Mouse (Mus musculus) CH12.LX (cell line): ENCODE measurements around the gene Gna15. TPM values are rescaled to one million over a fixed set of nuclear protein-coding genes. Genes with fewer than 3 reads are reported as not detected.

Experiments
- DNase-seq: peaks from one replicate; pipeline ENCODE4 v3.0.0-alpha.2; 2013; ENCODE audit errors: extremely low read depth
- H3K27ac ChIP-seq: 2 replicates; pipeline ENCODE4 v1.5.1; 2012; ENCODE audit warnings: low read depth, mild to moderate bottlenecking, control low read depth, moderate library complexity; ENCODE audit not compliant: insufficient read depth
- H3K27me3 ChIP-seq: replicated peaks from 2 replicates; pipeline ENCODE3; 2012; ENCODE audit warnings: inconsistent platforms
- H3K36me3 ChIP-seq, 2 experiments: replicated peaks in 1 of 2; 2 replicates each; pipeline versions ENCODE3 to v1.6.1; 2012; ENCODE audit warnings: inconsistent platforms in 1 of 2, low read length in 1 of 2, mild to moderate bottlenecking in 1 of 2, mixed read lengths in 1 of 2, moderate library complexity in 1 of 2; ENCODE audit not compliant: control insufficient read depth in 1 of 2, insufficient read depth in 1 of 2
- H3K4me1 ChIP-seq, 2 experiments: 2 replicates each; pipeline ENCODE4 v1.6.1; 2012; ENCODE audit warnings: inconsistent platforms in 1 of 2, moderate library complexity in 1 of 2; ENCODE audit not compliant: insufficient read depth in 2 of 2, control insufficient read depth in 1 of 2
- H3K4me2 ChIP-seq: 2 replicates; pipeline ENCODE4 v1.6.1; 2012; ENCODE audit warnings: low read depth, mild to moderate bottlenecking, control low read depth; ENCODE audit not compliant: poor library complexity, insufficient read depth, severe bottlenecking
- H3K4me3 ChIP-seq, 3 experiments: fragments of 150-350 bp in 1 of 3; sonication (generic) in 1 of 3; replicated peaks in 1 of 3; 2 replicates each; pipeline versions ENCODE3 to v1.5.1; 2011 to 2012; ENCODE audit warnings: low read depth in 2 of 3, low read length in 2 of 3, mild to moderate bottlenecking in 2 of 3, moderate library complexity in 2 of 3, control low read depth in 1 of 3, improper control_type of control experiment in 1 of 3, inconsistent platforms in 1 of 3, mixed read lengths in 1 of 3; ENCODE audit not compliant: poor library complexity in 1 of 3
- H3K79me2 ChIP-seq: replicated peaks from 2 replicates; pipeline ENCODE4 v1.6.1; 2012; ENCODE audit warnings: mild to moderate bottlenecking, moderate library complexity; ENCODE audit not compliant: control insufficient read depth, poor library complexity, insufficient read depth, severe bottlenecking; ENCODE audit errors: extremely low read depth
- H3K9ac ChIP-seq: 2 replicates; pipeline ENCODE4 v1.6.1; 2012; ENCODE audit warnings: low read depth, mild to moderate bottlenecking, control low read depth, moderate library complexity; ENCODE audit not compliant: insufficient read depth
- H3K9me3 ChIP-seq: replicated peaks from 2 replicates; pipeline ENCODE3; 2012; ENCODE audit warnings: low read length, inconsistent platforms, mixed read lengths
- BHLHE40 ChIP-seq: IDR thresholded peaks from 2 replicates; pipeline ENCODE4 v1.6.1; 2011; ENCODE audit warnings: mild to moderate bottlenecking, low read depth, low read length, improper control_type of control experiment
- CHD1 ChIP-seq: IDR thresholded peaks from 2 replicates; pipeline ENCODE4 v1.6.1; 2012; ENCODE audit warnings: low read depth, low read length, improper control_type of control experiment, inconsistent platforms
- CHD2 ChIP-seq: IDR thresholded peaks from 2 replicates; pipeline ENCODE4 v1.6.1; 2011; ENCODE audit warnings: low read length, improper control_type of control experiment
- CTCF ChIP-seq, 2 experiments: IDR thresholded peaks in 1 of 2; conservative IDR thresholded peaks in 1 of 2; 2 replicates each; pipeline ENCODE4 v1.5.1; 2011 to 2012; ENCODE audit warnings: low read depth in 2 of 2, low read length in 2 of 2, improper control_type of control experiment in 1 of 2, inconsistent platforms in 1 of 2, mild to moderate bottlenecking in 1 of 2, moderate library complexity in 1 of 2
- E2F4 ChIP-seq: IDR thresholded peaks from 2 replicates; pipeline ENCODE4 v1.6.1; 2011; ENCODE audit warnings: low read depth, low read length, improper control_type of control experiment; ENCODE audit not compliant: insufficient replicate concordance
- ELF1 ChIP-seq: IDR thresholded peaks from 2 replicates; pipeline ENCODE4 v1.6.1; 2014; ENCODE audit warnings: low read depth, mild to moderate bottlenecking, inconsistent platforms, low read length, improper control_type of control experiment
- EP300 ChIP-seq: IDR thresholded peaks from 2 replicates; pipeline ENCODE4 v1.6.1; 2011; ENCODE audit warnings: low read length, improper control_type of control experiment
- GABPA ChIP-seq: IDR thresholded peaks from 2 replicates; pipeline ENCODE4 v1.6.1; 2012; ENCODE audit warnings: low read depth, low read length, improper control_type of control experiment, inconsistent platforms; ENCODE audit not compliant: insufficient replicate concordance
- JUND ChIP-seq: conservative IDR thresholded peaks from 2 replicates; pipeline ENCODE4 v1.6.1; 2011; ENCODE audit warnings: low read depth, low read length, improper control_type of control experiment
- KAT2A ChIP-seq: IDR thresholded peaks from 2 replicates; pipeline ENCODE4 v1.6.1; 2012; ENCODE audit warnings: low read length, improper control_type of control experiment, inconsistent platforms; ENCODE audit not compliant: insufficient replicate concordance
- MAFK ChIP-seq: IDR thresholded peaks from 2 replicates; pipeline ENCODE4 v1.6.1; 2011; ENCODE audit warnings: low read length, improper control_type of control experiment; ENCODE audit not compliant: insufficient replicate concordance
- MAX ChIP-seq: IDR thresholded peaks from 2 replicates; pipeline ENCODE4 v1.6.1; 2011; ENCODE audit warnings: low read length, improper control_type of control experiment
- MXI1 ChIP-seq: IDR thresholded peaks from 2 replicates; pipeline ENCODE4 v1.6.1; 2011; ENCODE audit warnings: mild to moderate bottlenecking, low read depth, low read length, improper control_type of control experiment
- NELFE ChIP-seq: IDR thresholded peaks from 2 replicates; pipeline ENCODE4 v1.6.1; 2011; ENCODE audit warnings: low read depth, low read length, improper control_type of control experiment
- POLR2A ChIP-seq: IDR thresholded peaks from 2 replicates; pipeline ENCODE4 v1.6.1; 2011; ENCODE audit warnings: low read depth, mild to moderate bottlenecking, improper control_type of control experiment, low read length
- RAD21 ChIP-seq: IDR thresholded peaks from 2 replicates; pipeline ENCODE4 v1.6.1; 2011; ENCODE audit warnings: low read depth, mild to moderate bottlenecking, low read length, improper control_type of control experiment, moderate library complexity
- SIN3A ChIP-seq: IDR thresholded peaks from 2 replicates; pipeline ENCODE4 v1.6.1; 2012; ENCODE audit warnings: low read length, improper control_type of control experiment, inconsistent platforms
- SMC3 ChIP-seq: IDR thresholded peaks from 2 replicates; pipeline ENCODE4 v1.6.1; 2011; ENCODE audit warnings: low read depth, low read length, improper control_type of control experiment
- UBTF ChIP-seq: IDR thresholded peaks from 2 replicates; pipeline ENCODE4 v1.6.1; 2012; ENCODE audit warnings: low read depth, mild to moderate bottlenecking, inconsistent platforms, low read length, improper control_type of control experiment, moderate library complexity
- USF2 ChIP-seq: conservative IDR thresholded peaks from 2 replicates; pipeline ENCODE4 v1.6.1; 2011; ENCODE audit warnings: low read depth, low read length, improper control_type of control experiment
- ZMIZ1 ChIP-seq: IDR thresholded peaks from 2 replicates; pipeline ENCODE4 v1.6.1; 2012; ENCODE audit warnings: low read depth, mild to moderate bottlenecking, inconsistent platforms, low read length, improper control_type of control experiment
- ZNF384 ChIP-seq: IDR thresholded peaks from 2 replicates; pipeline ENCODE4 v1.6.1; 2012; ENCODE audit warnings: low read depth, low read length, improper control_type of control experiment, inconsistent platforms
- dilution Hi-C: fragments of 300-500 bp; cut with MboI; formaldehyde crosslinking; loops from 2 replicates; pipeline ENCODE4 v1.14.3; 2020; ENCODE audit warnings: low sequenced_read_pairs; ENCODE audit not compliant: extremely low pct_unique_long_range_greater_than_20kb, extremely low pct_ligation_motif_present
- in situ Hi-C: fragments of 300-500 bp; cut with MboI; formaldehyde crosslinking; loops from 3 replicates; pipeline ENCODE4 v1.14.3; 2019; ENCODE audit warnings: low sequenced_read_pairs, low pct_ligation_motif_present, low pct_unique_long_range_greater_than_20kb, mixed read lengths
- polyA plus RNA-seq: library from polyadenylated mRNA; unstranded; fragments of >175 nt; gene quantifications from 2 replicates; pipeline ENCODE4 v1.2.1, GENCODE M21; 2012; ENCODE audit warnings: low read depth; ENCODE audit not compliant: insufficient read length
- total RNA-seq, 2 experiments: library from RNA; depleted of rRNA; stranded (reverse); fragments of 300-350 nt in 1 of 2; fragments of >200 nt in 1 of 2; gene quantifications; 2 replicates each; pipeline ENCODE4 v1.2.3; 2012 to 2014

Gene Gna15
- total and polyA plus RNA-seq, 3 experiments, result 5.2 to 10.0 (median 5.2) TPM

- Histone ChIP-seq H3K27ac (no peak overlapping the region), H3K4me1 (peaks cover 23 to 41% of the 10 kb centered on the region in 2 experiments), H3K9me3 (no peaks in the 10 kb centered on the region), H3K9ac (no peak overlapping the region), H3K27me3 (no peaks in the 10 kb centered on the region), H3K4me3 (peak overlapping the region in 2 of 3 experiments; percentile 89 to 96), H3K79me2 (peaks cover 25% of the 10 kb centered on the region), H3K36me3 (peaks cover 39 to 53% of the 10 kb centered on the region in 2 experiments), H3K4me2 (peak overlapping the region; percentile 1; the same call in 1 of the 2 replicates)
- in situ Hi-C loops, result loop anchor here (5.0 to 10.0 kb wide), 2 partner anchors 38 to 110 kb away; partner anchors contain the start of genes BC025920 and Tle6
- dilution Hi-C loops, result no loop called here
- no peak for DNase-seq
- no peak for TF ChIP-seq SIN3A
- no peak for TF ChIP-seq GABPA
- TF ChIP-seq BHLHE40, result no peak
- no peak for TF ChIP-seq ZMIZ1
- no peak for TF ChIP-seq ZNF384
- no peak for TF ChIP-seq UBTF
- TF ChIP-seq ELF1, result no peak
- TF ChIP-seq MAX, result no peak
- TF ChIP-seq MXI1, result no peak
- TF ChIP-seq CHD2, result no peak
- TF ChIP-seq USF2, result no peak
- no peak for TF ChIP-seq EP300
- TF ChIP-seq MAFK, result no peak
- no peak for TF ChIP-seq NELFE
- TF ChIP-seq E2F4, result no peak
These were observed 29.6 kb downstream of the Gna15 start for GRCm38 (mm10) chr10:81494260-81495041.

- TF ChIP-seq CHD1 (no peak), CTCF (conservative IDR thresholded peaks at IDR 0.05 in 1 of 2, IDR thresholded peaks at IDR 0.05 in 1 of 2; ENCODE audit: low read depth in 2 of 2, low read length in 2 of 2) (peak in 1 of 2 experiments; percentile 59; a peak in 2 of 4 replicates), RAD21 (peak; percentile 53), MAX (no peak), POLR2A (no peak), JUND (no peak), GABPA (no peak), SMC3 (peak; percentile 31; the same call in 1 of the 2 replicates), KAT2A (no peak), USF2 (no peak)
- no peaks in the 10 kb centered on the region for H3K27me3 ChIP-seq
- no peak overlapping the region for H3K4me2 ChIP-seq
- H3K79me2 ChIP-seq, result peaks cover 25% of the 10 kb centered on the region
- no peak overlapping the region for H3K4me3 ChIP-seq
- peaks cover 41 to 60% of the 10 kb centered on the region in 2 experiments for H3K36me3 ChIP-seq
- no peak overlapping the region for H3K9ac ChIP-seq
- H3K4me1 ChIP-seq, result peaks cover 17 to 35% of the 10 kb centered on the region in 2 experiments
- no peak for DNase-seq
- in situ Hi-C loops, result loop anchor here (10.0 kb wide), 1 partner anchor 111 kb away; the partner anchor contains the start of genes BC025920 and Tle6
- dilution Hi-C loops, result no loop called here
- no peak overlapping the region for H3K27ac ChIP-seq
- no peaks in the 10 kb centered on the region for H3K9me3 ChIP-seq
These were observed 30.3 kb downstream of the Gna15 start for GRCm38 (mm10) chr10:81493601-81494220.
